Mouse (Mus musculus) adrenal gland, postnatal 14 days (tissue): ENCODE results near the gene Efna2. TPM values are rescaled to one million over a fixed set of nuclear protein-coding genes. Genes with fewer than 3 reads are reported as not detected.
A peak's percentile ranks its signal among the peaks of the same experiment; 100 is the strongest.
"Not testable (repeated sequence)": the region's sequence is repeated elsewhere in the genome, so short reads cannot be mapped to it uniquely, and the experiment has no call there.

Source experiments
- DNase-seq: peaks from one replicate; pipeline ENCODE4 v3.0.0; 2021; ENCODE audit warnings: mixed read lengths
- total RNA-seq: library from RNA; stranded (reverse); gene quantifications from 2 replicates; pipeline ENCODE4 v1.2.3, GENCODE M21; 2021

The Efna2 gene
- total RNA-seq, 1 experiment from 2014 or later, result 3.1 TPM

DNA sequence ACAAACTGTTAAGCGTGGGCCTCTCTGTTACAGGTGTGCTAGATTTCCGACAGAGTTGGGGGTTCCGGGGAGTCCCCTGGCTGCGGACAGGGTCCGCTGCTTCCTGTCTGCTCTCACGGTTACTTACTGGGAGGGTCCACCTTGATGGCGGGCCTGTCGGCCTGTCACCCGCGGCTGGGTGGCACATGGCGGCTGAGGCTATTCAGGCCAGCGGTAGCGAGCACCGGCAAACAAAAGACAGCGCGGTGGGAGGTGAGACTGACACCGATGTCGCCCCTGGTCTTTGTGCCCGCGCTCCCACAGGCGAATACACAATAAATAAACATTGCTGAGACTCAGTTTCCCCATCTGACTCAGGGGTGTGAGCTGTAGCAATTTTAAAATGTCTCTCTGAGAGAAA is 10.7 kb downstream of the Efna2 start:
- no peak for DNase-seq

DNA sequence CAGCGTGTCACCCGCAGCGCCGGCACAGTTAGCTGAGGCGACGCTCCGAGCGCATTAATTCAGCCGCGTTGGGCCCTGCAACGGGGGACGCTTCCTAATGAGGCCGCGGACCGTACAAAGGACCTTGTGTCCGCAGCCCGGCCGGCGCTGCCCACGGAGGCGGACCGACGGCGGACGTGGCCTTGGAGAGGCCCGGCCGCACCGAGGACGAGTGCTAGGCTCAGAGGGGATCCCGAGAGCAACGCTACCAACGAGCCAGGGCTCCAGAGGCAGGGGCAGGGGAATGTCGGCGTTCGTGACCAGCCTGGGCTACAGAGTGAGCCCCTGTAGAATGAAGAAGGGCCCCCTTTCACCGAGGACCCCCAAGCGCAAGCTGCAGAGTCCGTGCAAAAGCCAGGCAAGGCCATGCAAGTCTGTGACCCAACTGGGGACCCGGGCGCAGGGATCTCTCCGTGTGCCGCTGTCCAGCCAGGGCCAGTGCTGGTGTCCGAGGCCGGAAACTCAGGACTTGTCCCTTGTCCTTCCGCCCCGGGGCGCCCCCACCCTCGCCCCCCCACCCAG is 11.3 kb downstream of the Efna2 start:
- DNase-seq, result peak; percentile 74

DNA sequence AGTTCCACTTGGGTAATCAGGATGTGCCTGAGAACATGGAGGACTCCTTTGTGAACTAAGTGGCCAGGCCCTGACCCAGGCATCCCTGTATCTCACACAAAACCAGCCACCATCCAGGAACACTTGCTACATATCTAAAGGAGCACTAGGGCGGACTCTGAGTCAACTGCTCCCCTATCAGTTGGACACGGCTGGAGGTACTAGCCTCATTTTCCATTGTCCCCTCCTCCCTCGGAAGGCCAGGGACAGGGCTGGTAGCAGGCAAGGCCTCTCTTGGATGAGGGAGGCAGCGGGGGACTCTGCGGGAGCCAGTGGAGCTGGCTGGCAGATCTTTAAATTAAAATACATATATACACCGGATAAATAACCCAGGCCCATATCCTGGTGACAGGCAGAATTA is 14.7 kb downstream of the Efna2 start:
- DNase-seq, result no peak

DNA sequence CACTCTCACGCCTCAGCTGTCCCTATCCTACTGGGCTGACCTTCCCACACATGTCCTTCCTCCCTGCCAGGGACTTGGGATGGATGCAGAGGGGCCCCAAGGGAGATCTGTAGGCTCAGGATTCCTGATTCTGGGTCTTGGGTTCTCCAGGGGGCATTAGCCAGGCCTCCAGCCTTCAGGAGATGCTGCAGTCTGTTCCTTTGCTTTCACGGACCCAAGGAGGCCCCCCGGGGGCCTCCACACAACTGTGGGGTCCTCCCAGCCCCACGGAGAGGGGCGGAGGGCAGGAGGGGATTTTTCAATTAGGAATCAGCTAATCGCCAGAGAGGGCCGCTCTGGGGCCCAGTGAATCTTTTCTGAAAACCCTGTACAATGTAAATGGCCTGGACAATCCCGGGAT is 15.2 kb downstream of the Efna2 start:
- no peak for DNase-seq

GRCm38 (mm10) chr10:80196167-80196566 is 16.9 kb downstream of the Efna2 start:
- DNase-seq, result peak; percentile 54

DNA sequence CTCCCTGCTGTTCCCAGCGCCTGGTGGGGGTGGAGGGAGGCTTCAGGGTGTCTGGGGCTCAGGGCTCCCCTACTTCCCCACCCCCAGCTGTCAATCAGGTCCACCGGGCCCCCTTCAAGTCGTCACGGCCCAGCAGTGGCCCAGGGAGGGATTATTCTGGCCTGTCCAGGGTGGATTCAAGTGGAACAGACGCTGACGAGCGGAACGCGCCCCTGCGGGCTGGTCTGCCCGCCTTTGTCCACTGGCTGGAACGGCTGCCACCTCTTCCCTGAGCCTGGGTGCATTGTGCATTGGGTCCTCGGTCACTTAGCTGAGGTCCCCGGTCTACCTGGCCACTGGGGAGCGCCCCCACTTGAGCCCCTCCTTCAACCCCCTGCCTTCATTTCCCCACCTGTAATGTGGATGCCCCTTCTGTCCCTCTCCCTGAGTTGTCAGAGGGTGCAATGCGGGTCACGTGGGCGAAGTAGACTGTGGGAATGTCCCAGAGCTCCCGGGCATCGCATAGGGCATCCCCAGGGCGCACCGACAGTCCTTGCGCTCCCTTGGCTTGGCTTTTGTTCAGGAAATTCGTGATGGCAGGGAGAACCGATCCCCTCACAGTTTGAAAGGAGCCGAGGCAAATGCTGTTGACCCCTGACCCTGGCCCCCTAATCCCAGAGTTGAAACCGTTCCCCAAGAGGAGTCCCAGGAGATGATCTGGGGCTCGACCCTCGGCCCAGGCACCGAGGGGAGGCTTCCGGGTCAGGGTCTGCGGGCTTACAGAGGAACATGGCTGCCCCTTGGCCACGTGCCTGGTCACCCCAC is 17.7 kb downstream of the Efna2 start:
- no peak for DNase-seq

DNA sequence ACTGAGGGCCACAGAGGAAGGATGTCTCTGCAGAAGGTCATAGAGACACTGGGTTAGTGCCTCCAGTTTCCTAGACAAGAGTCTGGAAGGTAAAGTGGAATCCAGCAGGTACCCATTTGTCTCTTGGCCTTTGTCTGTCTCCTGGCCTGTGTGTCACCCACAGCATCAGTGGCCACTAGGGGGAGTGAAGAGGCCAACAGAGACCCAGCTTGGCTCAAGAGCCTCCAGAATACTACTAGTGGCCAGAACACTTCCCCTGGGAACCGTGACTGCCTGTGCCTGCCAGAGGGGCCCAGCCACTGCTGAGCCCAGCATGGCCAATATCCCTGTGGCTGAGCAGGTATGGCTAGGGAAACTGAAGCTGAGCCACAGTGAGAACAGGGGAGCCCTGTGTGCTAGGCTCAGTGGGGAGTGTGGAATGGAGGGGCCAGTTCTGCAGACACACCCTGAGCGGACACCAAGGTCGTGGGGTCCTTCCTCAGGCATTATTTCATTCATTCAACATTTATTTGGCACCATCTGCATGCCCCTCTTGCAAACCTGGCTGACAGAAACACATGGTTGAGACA is 20.2 kb downstream of the Efna2 start:
- peak; percentile 92 for DNase-seq

DNA sequence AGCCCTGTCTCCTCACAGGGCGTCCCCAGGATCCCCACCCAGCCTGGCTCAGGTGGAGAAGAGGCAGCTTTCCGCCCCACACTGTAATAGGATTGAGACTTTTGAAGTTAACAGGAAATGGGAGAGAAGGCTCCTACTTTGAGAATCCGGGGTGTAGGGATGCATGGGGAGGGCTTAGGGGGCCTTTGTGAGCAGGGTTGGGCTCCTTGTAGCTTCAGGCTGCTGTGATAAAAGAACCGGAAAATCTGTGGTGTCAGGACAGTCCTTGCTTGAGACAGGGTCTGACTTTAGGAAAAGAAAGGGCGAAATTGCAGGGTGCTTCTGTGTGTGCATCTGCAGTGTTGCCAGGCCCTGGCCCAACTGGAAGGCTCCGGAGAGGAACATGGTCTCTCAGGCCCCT is 21.2 kb downstream of the Efna2 start:
- DNase-seq, result no peak

DNA sequence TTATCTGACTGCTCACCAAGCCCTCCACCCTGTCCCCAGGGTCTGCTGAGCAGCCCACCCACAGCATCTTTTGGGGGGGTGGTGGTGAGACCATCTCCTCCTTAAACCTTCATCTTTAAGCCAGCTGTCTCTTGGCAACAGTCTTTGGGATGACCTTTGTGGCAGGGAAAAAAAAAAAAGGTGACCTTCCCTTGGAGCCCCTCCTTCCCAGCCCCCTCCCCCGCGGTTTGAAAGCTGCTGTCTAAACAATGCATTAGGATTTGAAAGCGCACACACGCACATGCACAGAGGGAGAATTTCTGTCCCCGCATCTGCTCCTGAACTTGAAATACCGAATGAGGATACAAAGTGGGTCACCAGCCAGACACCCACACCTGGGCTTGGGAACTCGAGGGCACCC is 24.8 kb downstream of the Efna2 start:
- no peak for DNase-seq

DNA sequence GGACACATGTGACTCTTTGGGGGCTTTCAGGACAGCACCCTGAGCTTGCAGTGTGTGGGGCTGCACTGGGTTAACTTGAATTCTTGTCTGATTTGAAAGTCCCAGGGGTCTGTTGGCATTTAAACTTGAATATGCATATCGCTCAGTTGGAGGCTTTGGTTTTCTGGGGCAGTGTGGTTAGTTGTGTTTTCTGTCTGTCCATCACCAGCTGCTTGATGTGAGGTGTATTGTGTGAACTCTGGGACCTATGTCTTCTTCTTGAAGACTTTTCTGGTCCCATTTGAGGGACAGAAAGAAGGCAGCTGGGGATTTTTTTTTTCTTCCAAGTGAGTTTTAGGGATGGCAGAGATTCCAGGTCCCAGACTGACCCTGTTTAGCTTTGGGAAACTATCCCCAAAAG is 27.9 kb downstream of the Efna2 start:
- DNase-seq, result no peak

DNA sequence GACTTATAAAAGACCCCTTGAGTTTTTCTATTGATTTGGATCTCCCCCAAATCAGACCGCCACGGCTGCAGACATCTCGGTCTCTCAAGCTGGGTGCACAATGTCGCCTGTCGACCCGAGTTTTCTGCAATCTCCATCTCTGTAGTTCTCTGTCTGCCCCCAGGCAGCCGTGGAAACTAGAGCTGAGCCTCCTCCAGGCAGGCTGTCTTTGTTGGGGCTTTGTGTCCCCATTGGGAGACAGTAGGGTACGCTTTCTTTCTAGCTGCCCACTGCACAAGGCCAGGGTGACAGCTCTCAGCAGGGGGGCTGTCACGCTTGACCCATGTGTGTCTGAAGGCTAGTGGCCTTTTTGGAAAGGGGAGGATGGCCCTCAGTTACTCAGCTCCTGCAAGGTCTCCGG is 28.4 kb downstream of the Efna2 start:
- DNase-seq, result no peak

DNA sequence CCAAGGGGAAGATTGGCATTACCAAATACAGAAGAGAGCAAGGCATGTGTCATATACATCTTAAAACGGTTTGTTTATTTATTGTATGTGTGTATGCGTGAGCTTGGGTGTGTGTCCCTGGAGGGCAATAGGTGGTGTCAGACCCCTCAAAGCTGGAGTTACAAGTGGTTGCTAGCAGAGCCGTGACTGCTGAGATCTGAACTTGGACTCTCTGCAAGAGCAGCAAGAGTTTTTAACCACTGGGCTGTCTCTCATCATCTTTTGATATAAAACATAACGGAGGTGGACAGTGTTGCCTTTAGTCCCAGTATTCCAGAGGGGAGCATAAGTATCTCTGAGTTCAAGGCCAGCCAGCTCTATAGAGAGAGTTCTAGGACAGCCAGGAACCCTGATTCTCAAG is 29.0 kb downstream of the Efna2 start:
- no peak for DNase-seq

DNA sequence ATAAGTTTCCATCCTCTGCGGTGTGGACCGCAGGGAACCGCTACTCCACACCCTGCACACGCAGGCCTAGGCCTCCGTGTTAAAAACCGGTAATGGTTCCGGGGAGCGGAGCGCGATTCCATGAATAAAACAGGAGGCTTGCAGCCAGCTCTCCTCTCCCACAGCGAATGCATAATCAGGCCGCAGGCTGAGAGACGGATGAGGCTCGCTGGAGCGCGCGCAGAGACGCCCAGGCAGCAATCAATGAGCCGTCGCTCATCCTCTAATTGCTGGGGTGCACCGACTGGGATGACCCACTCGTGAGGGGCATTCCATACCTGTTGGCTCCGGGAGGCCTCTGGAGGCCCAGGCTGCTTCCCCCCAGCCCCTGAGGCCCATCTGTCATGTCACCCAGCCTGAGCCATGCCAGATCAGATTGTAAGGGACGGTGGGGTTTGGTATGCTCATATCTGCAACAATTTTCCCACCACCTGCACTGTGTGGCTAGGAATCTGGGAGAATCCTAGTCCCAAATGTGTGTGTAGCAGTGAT is 29.6 kb downstream of the Efna2 start:
- DNase-seq, result no peak

- not testable (repeated sequence) for DNase-seq
Measured at GRCm38 (mm10) chr10:80211547-80212103, 32.3 kb downstream of the Efna2 start.

- no peak for DNase-seq
Measured at GRCm38 (mm10) chr10:80215048-80215772, 35.9 kb downstream of the Efna2 start.

DNA sequence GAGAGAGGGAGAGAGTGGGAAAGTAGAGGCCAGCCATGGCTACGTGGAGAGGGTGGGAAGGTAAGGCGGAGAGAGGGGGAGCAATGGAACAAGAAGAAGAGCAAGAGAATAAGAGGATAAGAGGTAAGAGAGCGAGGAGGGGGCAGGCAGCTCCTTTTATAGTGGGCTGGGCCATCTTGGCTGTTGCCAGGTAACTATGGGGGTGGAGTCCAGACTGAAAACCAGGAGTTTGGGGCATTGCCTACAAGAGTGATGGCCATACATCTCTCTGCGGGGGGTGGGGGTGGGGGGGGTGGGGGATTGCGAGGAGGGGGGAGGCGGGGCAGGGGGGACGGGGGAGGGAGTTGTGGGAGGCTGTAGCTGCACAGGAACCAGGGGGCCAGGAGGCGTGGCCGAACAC is 41.4 kb downstream of the Efna2 start:
- no peak for DNase-seq

DNA sequence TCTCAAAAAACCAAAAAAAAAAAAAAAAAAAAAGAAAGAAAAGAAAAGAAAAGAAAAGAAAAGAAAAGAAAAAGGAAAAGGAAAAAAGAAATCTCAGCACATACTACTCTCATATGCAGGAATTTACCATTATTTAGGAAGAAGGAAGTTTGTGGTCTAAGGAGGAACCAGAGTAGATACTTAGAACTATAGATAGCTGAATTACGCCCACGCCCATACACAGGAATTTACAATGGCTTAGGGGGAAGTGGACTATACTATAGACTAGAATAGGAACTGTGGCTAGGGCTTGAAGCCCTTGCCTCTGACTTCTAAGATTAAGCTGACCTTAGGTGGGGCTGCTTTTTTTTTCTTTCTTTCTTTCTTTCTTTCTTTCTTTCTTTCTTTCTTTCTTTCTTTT is 43.9 kb downstream of the Efna2 start:
- DNase-seq, result not testable (repeated sequence)

DNA sequence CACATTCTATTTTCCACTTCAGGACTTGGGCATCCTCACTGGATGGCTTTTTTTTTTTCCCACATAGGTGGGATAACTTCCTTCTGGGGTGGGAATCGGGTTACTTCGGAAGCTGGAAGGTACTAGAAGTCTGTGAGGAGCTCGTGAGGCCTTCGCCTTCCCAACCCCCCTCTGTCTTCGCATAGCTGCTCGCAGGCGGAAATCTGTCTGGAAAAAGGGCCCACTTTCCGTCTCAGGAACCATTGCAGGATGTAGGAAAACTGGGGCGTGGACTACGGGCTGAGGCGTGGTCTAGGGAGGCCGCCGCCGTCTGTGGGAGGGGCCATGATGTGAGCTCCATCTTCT is 46.8 kb downstream of the Efna2 start:
- no peak for DNase-seq

DNA sequence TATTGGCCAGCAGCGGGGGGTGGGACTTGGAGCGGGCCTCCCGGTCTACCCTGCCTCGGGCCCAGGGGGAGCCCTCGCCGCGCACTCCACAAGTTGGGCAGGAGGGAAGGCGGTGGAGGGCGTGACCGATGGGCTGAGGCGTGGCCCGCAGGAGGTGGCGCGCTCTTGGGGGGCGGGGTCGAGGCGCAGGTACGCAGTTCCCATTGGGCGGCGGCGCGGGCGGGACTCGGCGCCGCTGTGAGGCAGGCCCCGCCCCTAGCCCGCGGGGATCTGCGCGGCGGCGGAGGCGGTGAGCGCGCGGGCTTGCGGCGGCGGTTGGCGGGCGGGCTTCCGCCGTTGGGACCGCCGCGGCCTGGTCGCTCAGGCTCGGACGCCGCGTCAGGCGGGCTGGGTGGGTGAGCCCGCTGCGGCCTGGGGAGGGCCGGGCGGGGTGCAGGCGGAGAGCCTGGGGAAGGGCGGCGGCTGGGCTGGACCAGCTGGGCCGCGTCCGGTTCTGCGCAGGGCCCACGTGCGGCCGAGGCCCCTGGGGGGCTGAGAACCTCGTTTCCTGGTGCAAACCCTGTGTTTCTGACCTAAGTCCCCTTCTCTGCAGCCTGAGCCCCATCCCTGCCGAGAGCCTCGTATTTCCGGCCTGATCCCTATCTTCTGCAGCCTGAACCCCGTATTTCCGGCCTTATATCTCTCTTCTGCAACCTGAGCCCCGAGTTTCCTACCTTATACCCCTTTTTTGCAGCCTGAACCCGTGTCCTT is 47.3 kb downstream of the Efna2 start, which contains the start of gene Mum1:
Mum1 (plus strand) TSS at position 19 of the 750 bp plus-strand sequence.
- peak; percentile 100 for DNase-seq

DNA sequence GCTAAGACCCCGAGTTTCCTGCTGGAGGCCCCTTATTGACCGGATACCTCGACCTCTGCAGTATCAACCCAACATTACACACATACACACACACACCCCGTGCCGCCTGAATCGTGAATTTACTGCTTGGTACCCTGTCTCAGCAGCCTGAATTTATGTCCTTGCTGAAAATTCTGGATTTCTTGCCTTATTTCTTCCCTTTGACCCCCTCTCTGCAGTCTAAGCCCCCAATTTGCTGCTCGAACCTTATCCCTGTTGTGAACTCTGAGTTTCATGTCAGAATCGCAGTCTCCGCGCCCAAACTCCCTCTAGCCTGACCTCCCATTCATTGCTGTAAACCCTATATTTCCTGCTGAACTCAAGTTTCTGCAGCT is 47.9 kb downstream of the Efna2 start:
- no peak for DNase-seq

DNA sequence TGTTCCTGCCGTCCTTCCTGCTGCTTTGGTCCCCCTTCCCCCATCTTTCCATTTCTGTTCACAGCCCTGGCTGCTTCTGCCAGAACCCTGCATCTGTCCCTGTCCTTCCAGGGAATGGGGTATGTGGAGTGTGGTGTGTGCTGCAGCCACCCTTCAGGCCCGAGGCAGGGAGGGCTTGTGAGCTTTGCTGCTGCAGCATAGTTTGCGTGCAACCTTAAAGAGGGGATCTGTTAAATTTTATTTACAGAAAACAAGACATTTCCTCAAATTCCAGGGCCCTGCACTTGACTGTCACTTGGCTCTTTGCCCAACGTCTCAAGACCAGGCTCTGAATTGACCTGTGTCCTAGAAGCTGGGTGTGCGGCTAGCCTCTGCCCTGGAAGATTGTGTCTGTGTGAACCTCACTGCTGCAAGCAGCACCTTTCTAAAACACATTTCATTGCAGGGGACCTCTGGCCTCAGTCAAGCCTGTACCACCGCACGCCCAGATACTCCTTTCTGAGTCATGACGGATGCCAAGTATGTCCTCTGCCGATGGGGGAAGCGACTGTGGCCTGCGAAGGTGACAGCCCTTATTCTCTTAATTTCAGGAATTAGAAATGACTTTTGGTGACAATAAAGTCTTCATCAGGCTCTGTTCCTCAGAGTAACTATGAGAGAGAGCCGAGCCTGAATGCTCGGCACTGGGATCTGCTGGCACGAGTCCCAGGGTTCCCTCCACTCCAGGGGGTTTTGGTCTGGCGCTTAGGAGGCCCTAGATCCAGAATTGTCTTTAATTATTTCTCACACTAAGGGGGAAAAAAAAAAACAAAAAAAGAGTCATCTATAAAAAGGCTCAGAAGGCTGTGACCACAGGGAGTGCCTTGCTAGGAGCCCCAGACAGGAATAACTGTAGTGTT is 48.8 kb downstream of the Efna2 start:
- DNase-seq, result peak; percentile 44
